Mouse (Mus musculus) G1E (cell line): ENCODE measurements at regions not wholly inside any gene's neighbourhood (a gene's known extent, or its start where the extent isn't known, plus 50 kb on each side); places are given as distances from the start of the nearest gene placed in this dataset.

Source experiments
- CTCF ChIP-seq: IDR thresholded peaks from 2 replicates; pipeline ENCODE4 v1.5.1; 2012; ENCODE audit warnings: low read depth, low read length, inconsistent platforms, mixed read lengths
- GATA1 ChIP-seq: IDR thresholded peaks from 2 replicates; pipeline ENCODE4 v1.6.1; 2012; ENCODE audit warnings: borderline replicate concordance, low read length, inconsistent platforms, mixed read lengths
- GATA2 ChIP-seq: IDR thresholded peaks from 2 replicates; pipeline ENCODE4 v1.6.1; 2012; ENCODE audit warnings: low read depth, low read length, inconsistent platforms, borderline replicate concordance
- TAL1 ChIP-seq: conservative IDR thresholded peaks from 2 replicates; pipeline ENCODE4 v1.6.1; 2012; ENCODE audit warnings: low read depth, low read length, inconsistent platforms, mixed read lengths

DNA sequence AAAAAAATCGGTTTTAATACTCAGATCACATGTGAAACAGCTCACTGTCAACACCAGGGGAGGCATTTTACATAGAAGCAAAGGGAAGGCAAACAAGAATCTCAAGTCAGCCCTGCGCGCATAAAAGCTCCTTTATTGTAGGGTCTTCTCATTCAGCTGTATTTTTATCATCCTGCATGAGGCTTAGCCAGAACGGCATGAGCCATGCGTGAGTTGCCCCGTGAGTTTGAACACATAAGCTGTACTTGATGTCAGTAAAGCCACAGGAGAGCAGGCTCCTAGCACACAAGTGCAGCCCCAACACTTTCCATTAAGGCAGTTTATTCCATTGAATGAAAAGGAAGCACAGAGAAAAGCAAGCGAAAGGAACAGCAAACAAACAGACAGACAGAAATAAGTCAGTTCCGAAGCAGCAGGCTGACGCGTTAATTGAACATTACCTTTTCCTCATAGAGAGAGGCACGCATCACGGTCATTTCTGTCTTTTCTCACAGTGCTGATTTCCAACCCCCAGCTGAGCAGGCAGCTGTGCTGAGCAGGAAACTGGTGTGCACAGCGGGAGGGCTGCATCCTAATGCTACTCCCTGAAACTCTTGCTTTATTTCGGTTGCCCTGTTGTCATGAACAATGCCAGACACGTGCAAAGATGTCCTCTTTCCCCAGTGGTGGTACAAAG is 386.6 kb downstream of the Basp1 start:
- TF ChIP-seq CTCF (no peak), GATA2 (no peak), GATA1 (no peak), TAL1 (no peak)
